Mouse (Mus musculus) C3H10T1/2 (cell line): Measurements from ENCODE around the gene Plek2. TPM values are rescaled to one million over a fixed set of nuclear protein-coding genes. Genes with fewer than 3 reads are reported as not detected.

ENCODE experiments used
- polyA plus RNA-seq, 2 experiments: library from polyadenylated mRNA; unstranded; fragments of >200 nt; fragmentation: generic; extraction: Trizol; gene quantifications; one replicate each; pipeline ENCODE4 v1.2.1; 2012; ENCODE audit warnings: missing spikeins in 2 of 2

Plek2 gene
- polyA plus RNA-seq: under 1 TPM in 1 of 2 experiments, not detected in 1; 0.01 TPM

DNA sequence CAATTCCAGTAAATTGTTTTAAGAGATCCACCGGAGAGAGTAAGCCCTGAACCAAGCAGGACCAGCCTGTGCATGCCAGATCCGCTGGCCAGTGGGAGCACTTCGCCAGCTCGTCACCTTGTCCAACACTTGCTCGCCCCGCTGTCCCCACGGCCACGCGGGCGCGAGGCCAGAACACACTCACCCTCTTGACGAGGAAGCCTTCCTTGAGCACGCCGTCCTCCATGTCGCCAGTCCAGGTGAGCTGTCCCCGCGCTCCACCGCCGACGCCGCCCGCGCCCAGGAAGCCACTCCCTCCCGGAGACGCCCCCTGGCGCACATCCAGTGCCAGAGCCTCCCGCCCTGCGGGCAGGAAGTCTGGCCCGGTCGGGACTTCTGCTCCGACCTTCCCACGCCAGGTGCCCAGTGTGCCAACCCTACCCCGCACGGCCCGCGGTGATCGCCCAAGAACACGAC is at the start of gene Plek2:
Gene Plek2, minus strand, starts transcription at position 258 of the 456 bp plus-strand sequence.

GRCm38 (mm10) chr12:78861496-78862253 is 45.1 kb downstream of the Plek2 start, which contains the start of the genes Atp6v1d and Eif2s1:
TSS of gene Atp6v1d (minus strand) at chr12:78861638.
TSS of gene Eif2s1 (plus strand) at chr12:78861819.

Other genes with a start within 250 kb of the Plek2 start
- not detected for gene Fam71d, start 215.4 kb downstream of the Plek2 start, polyA plus RNA-seq
- gene Mpp5, start 158.1 kb downstream of the Plek2 start, polyA plus RNA-seq: under 1 TPM; 0.29 to 0.99 TPM
- gene Atp6v1d, start 45.3 kb downstream of the Plek2 start, polyA plus RNA-seq: 10 to 100 TPM; 10.2 to 35.4 TPM
- 10 to 100 TPM in 1 of 2 experiments, 1 to 10 TPM in 1; 5.1 to 18.8 TPM for gene Eif2s1, start 45.1 kb downstream of the Plek2 start, polyA plus RNA-seq
- under 1 TPM; 0.05 to 0.70 TPM for gene Tmem229b, start 100.7 kb upstream of the Plek2 start, polyA plus RNA-seq
- under 1 TPM; 0.04 to 0.09 TPM for gene Plekhh1, start 122.2 kb upstream of the Plek2 start, polyA plus RNA-seq
- gene Pigh, start 182.7 kb upstream of the Plek2 start, polyA plus RNA-seq: 1 to 10 TPM in 1 of 2 experiments, under 1 TPM in 1; 0.34 to 5.4 TPM
- gene Arg2, start 223.8 kb upstream of the Plek2 start, polyA plus RNA-seq: under 1 TPM; 0.04 to 0.07 TPM